Mouse (Mus musculus): Measurements from ENCODE around the gene Gstz1. TPM values are rescaled to one million over a fixed set of nuclear protein-coding genes. Genes with fewer than 3 reads are reported as not detected.

The Gstz1 gene
- polyA plus RNA-seq, 1 experiment from 2014 or later: 39.2 TPM

DNA sequence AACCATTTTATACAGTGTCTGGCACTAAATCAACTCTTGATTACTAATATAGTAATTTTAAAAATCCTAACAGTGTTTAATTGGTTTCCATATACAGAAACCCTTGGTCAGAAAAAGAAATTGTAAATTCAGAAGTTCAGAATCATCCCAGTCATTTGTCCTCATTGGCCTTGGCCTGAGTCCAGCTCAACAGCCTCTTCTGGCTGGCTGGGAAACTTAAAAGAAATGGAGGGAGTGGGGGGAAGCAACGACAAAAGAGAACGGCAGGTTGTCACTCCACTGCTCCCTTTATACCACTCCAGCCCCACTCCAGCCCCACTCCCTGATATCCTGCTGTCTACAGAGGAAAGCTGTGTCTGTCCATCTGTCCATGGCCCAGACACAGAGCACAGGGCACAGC is 15.8 kb upstream of the Gstz1 start:
- Histone ChIP-seq H3K36me3 (ENCODE audit: control insufficient read depth, insufficient read depth, low read length) (peaks cover 12% of the 10 kb centered on the region; the same call in 1 of the 2 replicates), H3K9me3 (ENCODE audit: control insufficient read depth, low read length) (no peaks in the 10 kb centered on the region), H3K27ac (ENCODE audit: low read depth, low read length) (no peak overlapping the region), H3K9ac (replicated peaks; ENCODE audit: low read depth, low read length) (no peak overlapping the region), H3K27me3 (ENCODE audit: control insufficient read depth, insufficient read depth, low read length) (no peaks in the 10 kb centered on the region), H3K4me2 (ENCODE audit: low read depth, low read length) (no peak overlapping the region), H3K4me1 (ENCODE audit: control insufficient read depth, insufficient read depth, low read length) (no peaks in the 10 kb centered on the region), H3K4me3 (ENCODE audit: low read depth, low read length) (no peak overlapping the region)
- no peak for ATAC-seq (ENCODE audit: low read depth)
- 68% methylated on average over 2 of the region's 2 CpGs for WGBS

DNA sequence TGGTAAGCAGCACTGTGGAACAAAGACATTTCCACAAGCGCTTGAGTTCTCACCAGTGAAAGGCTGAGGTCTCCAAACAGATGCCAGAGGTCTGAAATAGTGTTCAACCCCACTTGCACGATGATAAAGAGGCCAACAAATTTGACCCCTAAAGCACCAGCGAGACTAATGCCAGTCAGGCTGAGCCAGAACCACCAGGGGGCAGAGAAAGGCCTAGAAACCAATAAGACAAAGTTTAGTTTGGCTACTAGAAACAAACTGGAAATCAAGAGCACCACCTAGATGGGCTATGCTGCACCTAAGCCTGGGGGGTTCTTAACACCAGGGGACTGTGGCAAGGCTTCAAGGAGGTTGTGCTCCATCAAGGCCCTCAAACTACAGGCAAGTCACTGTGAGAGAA is 15.3 kb upstream of the Gstz1 start:
- Histone ChIP-seq H3K27me3 (ENCODE audit: control insufficient read depth, insufficient read depth, low read length) (no peaks in the 10 kb centered on the region), H3K9me3 (ENCODE audit: control insufficient read depth, low read length) (no peaks in the 10 kb centered on the region), H3K9ac (replicated peaks; ENCODE audit: low read depth, low read length) (no peak overlapping the region), H3K4me2 (ENCODE audit: low read depth, low read length) (no peak overlapping the region), H3K36me3 (ENCODE audit: control insufficient read depth, insufficient read depth, low read length) (peaks cover 12% of the 10 kb centered on the region; the same call in 1 of the 2 replicates), H3K27ac (ENCODE audit: low read depth, low read length) (no peak overlapping the region), H3K4me3 (ENCODE audit: low read depth, low read length) (no peak overlapping the region), H3K4me1 (ENCODE audit: control insufficient read depth, insufficient read depth, low read length) (no peaks in the 10 kb centered on the region)
- no peak for ATAC-seq (ENCODE audit: low read depth)
- 70% methylated on average over 3 of the region's 3 CpGs for WGBS

DNA sequence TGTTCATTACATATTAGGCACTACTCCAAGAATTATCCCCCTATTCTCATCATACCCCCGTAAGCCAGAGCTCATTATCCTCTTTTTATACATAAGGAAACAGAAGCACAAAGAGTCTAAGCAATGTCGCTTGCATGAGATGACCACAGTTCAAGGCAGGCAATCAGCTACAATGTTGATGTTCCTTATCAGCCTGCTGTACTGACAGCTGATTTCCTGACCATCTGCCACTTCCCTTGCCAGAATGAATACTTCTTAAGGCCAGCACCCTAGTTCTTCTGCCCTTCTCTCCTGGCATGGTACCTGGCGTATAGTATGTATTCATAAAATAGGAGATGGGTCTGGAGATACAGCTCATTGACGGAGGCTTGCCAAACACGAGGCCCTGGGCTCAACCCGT is 14.8 kb upstream of the Gstz1 start:
- Histone ChIP-seq H3K36me3 (ENCODE audit: control insufficient read depth, insufficient read depth, low read length) (peaks cover 10% of the 10 kb centered on the region; the same call in 1 of the 2 replicates), H3K27me3 (ENCODE audit: control insufficient read depth, insufficient read depth, low read length) (no peaks in the 10 kb centered on the region), H3K9me3 (ENCODE audit: control insufficient read depth, low read length) (no peaks in the 10 kb centered on the region), H3K4me1 (ENCODE audit: control insufficient read depth, insufficient read depth, low read length) (no peaks in the 10 kb centered on the region), H3K4me3 (ENCODE audit: low read depth, low read length) (no peak overlapping the region), H3K9ac (replicated peaks; ENCODE audit: low read depth, low read length) (no peak overlapping the region), H3K27ac (ENCODE audit: low read depth, low read length) (no peak overlapping the region), H3K4me2 (ENCODE audit: low read depth, low read length) (no peak overlapping the region)
- WGBS: 94% methylated on average over 6 of the region's 6 CpGs
- ATAC-seq (ENCODE audit: low read depth): no peak

- H3K27ac ChIP-seq (ENCODE audit: low read depth, low read length): no peak overlapping the region
- no peaks in the 10 kb centered on the region for H3K27me3 ChIP-seq (ENCODE audit: control insufficient read depth, insufficient read depth, low read length)
- H3K9me3 ChIP-seq (ENCODE audit: control insufficient read depth, low read length): no peaks in the 10 kb centered on the region
- H3K36me3 ChIP-seq (ENCODE audit: control insufficient read depth, insufficient read depth, low read length): peaks cover 5% of the 10 kb centered on the region; the same call in 1 of the 2 replicates
- no peak overlapping the region for H3K4me2 ChIP-seq (ENCODE audit: low read depth, low read length)
- 91% methylated on average over 9 of the region's 9 CpGs for WGBS
- H3K9ac ChIP-seq (replicated peaks; ENCODE audit: low read depth, low read length): no peak overlapping the region
- no peak for ATAC-seq (ENCODE audit: low read depth)
- no peak overlapping the region for H3K4me3 ChIP-seq (ENCODE audit: low read depth, low read length)
- H3K4me1 ChIP-seq (ENCODE audit: control insufficient read depth, insufficient read depth, low read length): no peaks in the 10 kb centered on the region
Measured at GRCm38 (mm10) chr12:87132784-87133183, 14.2 kb upstream of the Gstz1 start.

DNA sequence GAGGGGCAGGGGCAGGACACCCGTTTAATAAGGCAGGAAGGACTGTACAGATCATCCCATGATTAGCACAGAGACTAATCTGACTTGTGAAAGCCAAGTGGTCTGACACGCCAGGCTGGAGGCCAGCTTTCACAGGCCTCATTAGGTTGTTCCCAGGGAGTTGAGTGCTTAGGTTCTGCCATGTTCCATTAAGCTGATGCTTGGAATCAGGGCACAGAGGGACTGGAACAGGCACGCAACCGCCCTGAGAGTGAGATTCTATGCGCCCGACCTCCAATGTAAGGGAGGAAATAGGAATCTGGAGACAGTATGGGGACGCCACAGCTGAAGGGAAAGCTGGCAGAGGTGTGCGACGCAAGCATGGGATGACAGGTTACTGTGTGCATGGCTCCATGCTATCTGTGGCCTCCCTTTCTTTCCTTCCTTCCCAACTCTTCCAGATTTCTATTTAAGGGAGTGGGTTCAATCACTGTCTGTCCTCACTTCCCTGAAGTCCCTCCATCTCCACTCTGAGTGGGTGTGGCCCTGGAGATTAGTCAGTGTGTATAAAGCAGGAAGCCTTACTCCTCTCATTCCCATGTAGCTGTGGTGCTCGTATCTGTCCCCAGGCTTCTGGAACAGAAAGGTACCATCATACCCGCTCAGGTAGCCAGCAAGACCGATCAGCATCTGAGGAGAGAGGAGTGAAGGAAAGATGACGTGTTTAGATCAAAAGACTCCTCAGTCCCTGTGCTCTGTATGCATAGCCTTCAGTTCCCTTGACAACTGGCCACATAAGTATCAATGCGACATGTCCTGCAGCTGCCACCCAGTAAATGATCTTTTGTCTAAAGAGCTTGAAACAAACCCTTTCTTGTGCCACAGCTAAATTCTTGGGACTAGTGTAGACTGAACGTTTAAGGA is 9.3 kb upstream of the Gstz1 start:
- H3K36me3 ChIP-seq (ENCODE audit: control insufficient read depth, insufficient read depth, low read length): no peaks in the 10 kb centered on the region; the same call in 1 of the 2 replicates
- no peak overlapping the region for H3K27ac ChIP-seq (ENCODE audit: low read depth, low read length)
- no peak overlapping the region for H3K4me3 ChIP-seq (ENCODE audit: low read depth, low read length)
- peak; percentile 63; the same call in 1 of the 2 replicates for ATAC-seq (ENCODE audit: low read depth)
- 63% methylated on average over 15 of the region's 15 CpGs for WGBS
- no peak overlapping the region for H3K4me2 ChIP-seq (ENCODE audit: low read depth, low read length)
- no peaks in the 10 kb centered on the region for H3K27me3 ChIP-seq (ENCODE audit: control insufficient read depth, insufficient read depth, low read length)
- H3K9me3 ChIP-seq (ENCODE audit: control insufficient read depth, low read length): no peaks in the 10 kb centered on the region
- no peaks in the 10 kb centered on the region for H3K4me1 ChIP-seq (ENCODE audit: control insufficient read depth, insufficient read depth, low read length)
- no peak overlapping the region for H3K9ac ChIP-seq (replicated peaks; ENCODE audit: low read depth, low read length)

DNA sequence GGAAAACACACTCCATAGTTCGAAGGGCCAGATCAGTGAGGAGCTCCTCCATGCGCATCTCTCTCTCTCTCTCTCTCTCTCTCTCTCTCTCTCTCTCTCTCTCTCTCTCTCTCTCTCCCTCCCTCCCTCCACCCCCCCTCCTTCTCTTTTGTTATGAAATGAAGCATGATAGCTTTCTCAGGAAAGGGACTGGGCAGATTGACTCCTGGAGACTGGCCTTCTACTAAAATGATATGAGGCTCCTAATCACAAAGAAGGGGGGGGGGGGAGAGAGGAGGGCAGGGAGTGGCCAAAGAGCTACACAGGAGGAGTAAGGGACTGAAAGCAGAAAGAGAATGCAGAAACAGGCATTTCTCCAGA is 8.6 kb upstream of the Gstz1 start:
- H3K27me3 ChIP-seq (ENCODE audit: control insufficient read depth, insufficient read depth, low read length): no peaks in the 10 kb centered on the region
- no peaks in the 10 kb centered on the region; the same call in 1 of the 2 replicates for H3K36me3 ChIP-seq (ENCODE audit: control insufficient read depth, insufficient read depth, low read length)
- no peak overlapping the region for H3K9ac ChIP-seq (replicated peaks; ENCODE audit: low read depth, low read length)
- H3K9me3 ChIP-seq (ENCODE audit: control insufficient read depth, low read length): no peaks in the 10 kb centered on the region
- WGBS: 8% methylated on average over 2 of the region's 2 CpGs
- no peak overlapping the region for H3K27ac ChIP-seq (ENCODE audit: low read depth, low read length)
- H3K4me3 ChIP-seq (ENCODE audit: low read depth, low read length): no peak overlapping the region
- no peak; the same call in 1 of the 2 replicates for ATAC-seq (ENCODE audit: low read depth)
- H3K4me1 ChIP-seq (ENCODE audit: control insufficient read depth, insufficient read depth, low read length): no peaks in the 10 kb centered on the region
- no peak overlapping the region for H3K4me2 ChIP-seq (ENCODE audit: low read depth, low read length)

DNA sequence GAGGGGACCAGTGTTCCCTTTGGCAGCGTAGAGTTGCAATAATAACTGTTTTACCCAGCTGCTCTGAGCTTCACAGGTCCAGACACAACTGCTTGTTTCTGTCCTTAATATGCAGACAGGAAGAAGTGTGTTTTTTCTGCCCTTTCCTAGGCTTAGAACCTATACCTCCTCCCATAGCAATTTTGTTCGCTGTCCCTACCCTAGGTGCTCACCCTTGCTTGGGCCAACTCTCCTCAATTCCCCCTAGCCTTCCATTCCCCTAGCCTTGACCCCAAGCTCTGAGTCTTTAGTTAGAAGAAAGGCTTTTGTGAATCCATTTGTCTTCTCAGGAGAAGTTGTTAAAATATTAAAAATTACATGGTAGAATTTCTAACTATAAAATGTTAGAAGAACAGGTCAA is 8.2 kb upstream of the Gstz1 start:
- Histone ChIP-seq H3K4me3 (ENCODE audit: low read depth, low read length) (no peak overlapping the region), H3K27me3 (ENCODE audit: control insufficient read depth, insufficient read depth, low read length) (no peaks in the 10 kb centered on the region), H3K9me3 (ENCODE audit: control insufficient read depth, low read length) (no peaks in the 10 kb centered on the region), H3K4me1 (ENCODE audit: control insufficient read depth, insufficient read depth, low read length) (no peaks in the 10 kb centered on the region), H3K36me3 (ENCODE audit: control insufficient read depth, insufficient read depth, low read length) (no peaks in the 10 kb centered on the region; the same call in 1 of the 2 replicates), H3K4me2 (ENCODE audit: low read depth, low read length) (no peak overlapping the region), H3K9ac (replicated peaks; ENCODE audit: low read depth, low read length) (no peak overlapping the region), H3K27ac (ENCODE audit: low read depth, low read length) (no peak overlapping the region)
- 44% methylated on average over 2 of the region's 2 CpGs for WGBS
- ATAC-seq (ENCODE audit: low read depth): no peak

DNA sequence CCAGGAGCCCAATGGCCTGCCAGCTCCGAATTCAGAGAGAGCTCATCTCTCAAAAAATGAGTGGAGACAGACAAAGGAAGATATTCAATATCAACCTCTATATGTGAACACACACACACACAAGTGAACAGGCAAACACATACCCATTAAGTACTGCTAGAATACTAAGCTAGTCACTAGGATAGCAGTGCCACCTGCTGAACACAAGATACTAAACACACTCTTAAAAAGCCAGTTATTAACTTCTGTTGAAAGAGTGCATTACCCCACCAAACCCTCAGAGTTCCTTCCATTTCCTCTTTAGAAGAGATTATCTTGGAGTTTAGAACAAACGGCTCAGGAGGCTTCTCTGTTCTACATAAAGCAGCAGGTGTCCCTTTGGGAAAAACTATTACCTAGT is 4.8 kb upstream of the Gstz1 start:
- no peak overlapping the region for H3K4me2 ChIP-seq (ENCODE audit: low read depth, low read length)
- H3K9ac ChIP-seq (replicated peaks; ENCODE audit: low read depth, low read length): no peak overlapping the region
- H3K27ac ChIP-seq (ENCODE audit: low read depth, low read length): no peak overlapping the region
- H3K36me3 ChIP-seq (ENCODE audit: control insufficient read depth, insufficient read depth, low read length): no peaks in the 10 kb centered on the region
- 79% methylated on average over 2 of the region's 2 CpGs for WGBS
- H3K27me3 ChIP-seq (ENCODE audit: control insufficient read depth, insufficient read depth, low read length): no peaks in the 10 kb centered on the region
- ATAC-seq (ENCODE audit: low read depth): no peak
- no peak overlapping the region for H3K4me3 ChIP-seq (ENCODE audit: low read depth, low read length)
- peaks cover 8% of the 10 kb centered on the region; the same call in 1 of the 2 replicates for H3K4me1 ChIP-seq (ENCODE audit: control insufficient read depth, insufficient read depth, low read length)
- H3K9me3 ChIP-seq (ENCODE audit: control insufficient read depth, low read length): no peaks in the 10 kb centered on the region

DNA sequence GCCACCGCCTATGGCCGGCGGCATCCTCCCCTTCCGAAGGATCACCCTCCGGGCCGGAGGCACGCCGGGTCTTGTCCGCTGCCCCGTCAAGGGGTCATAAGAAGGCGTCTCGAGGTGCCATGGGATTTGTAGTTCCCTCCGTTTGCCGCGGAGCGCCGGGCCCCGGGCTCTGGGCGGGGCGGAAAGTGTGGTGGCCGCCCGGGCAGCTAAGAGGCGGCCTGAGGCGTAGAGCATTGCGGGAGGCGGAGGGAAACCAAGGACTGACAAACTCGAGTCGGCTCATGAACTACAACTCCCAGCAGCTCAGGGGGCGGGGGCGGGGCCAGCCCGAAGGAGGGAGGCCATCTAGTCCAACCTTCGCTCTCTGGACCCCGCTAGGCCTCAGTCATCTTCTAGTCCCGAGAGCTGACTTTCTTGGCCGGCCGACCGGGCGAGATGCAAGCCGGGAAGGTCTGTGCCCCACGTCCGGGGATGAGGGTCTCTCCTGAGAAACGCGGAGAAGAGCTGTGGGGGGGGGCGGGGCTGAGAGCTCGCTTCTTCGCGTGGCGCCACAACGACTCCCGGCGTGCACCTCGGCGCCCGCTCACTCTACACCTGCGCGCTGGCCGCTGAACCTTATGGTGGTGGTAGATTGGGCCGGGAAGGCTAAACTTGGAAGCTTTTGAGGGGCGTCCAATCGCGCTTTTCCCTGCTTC is 577 bp downstream of the Gstz1 start, which contains the start of gene Pomt2:
Gene Pomt2 (minus strand): TSS at position 574 of the 695 bp plus-strand sequence.
- Histone ChIP-seq H3K36me3 (ENCODE audit: control insufficient read depth, insufficient read depth, low read length) (no peaks in the 10 kb centered on the region), H3K9ac (replicated peaks; ENCODE audit: low read depth, low read length) (peak within 1 kb of the TSS; percentile 70), H3K9me3 (ENCODE audit: control insufficient read depth, low read length) (no peaks in the 10 kb centered on the region), H3K27me3 (ENCODE audit: control insufficient read depth, insufficient read depth, low read length) (no peaks in the 10 kb centered on the region), H3K4me3 (ENCODE audit: low read depth, low read length) (peak within 1 kb of the TSS; percentile 94), H3K4me1 (ENCODE audit: control insufficient read depth, insufficient read depth, low read length) (peaks cover 13% of the 10 kb centered on the region), H3K4me2 (ENCODE audit: low read depth, low read length) (peak within 1 kb of the TSS; percentile 76), H3K27ac (ENCODE audit: low read depth, low read length) (peak within 1 kb of the TSS; percentile 96)
- peak; percentile 95 for ATAC-seq (ENCODE audit: low read depth)
- WGBS: under 1% methylated on average over 59 of the region's 61 CpGs
